In genomic region chr2:28169336-28169735, GRCm38 (mm10) we compare ENCODE assay signal across 16 mouse cellular contexts. TPM values are rescaled to one million over a fixed set of nuclear protein-coding genes. Genes with fewer than 3 reads are reported as not detected.
DNase-seq lines count a peak whose midpoint lies in the region; ATAC-seq and TF ChIP-seq lines count a peak whose summit lies in the region.
"Had no signal": no experiment of that assay in that cellular context is flagged by ENCODE, and none has a peak within 500 bp of the region (broad histone marks: within the 10 kb centered on the region; RNA-seq: fewer than 3 reads in every experiment).

No protein-coding gene starts in this region.

- no peaks in the 10 kb centered on the region for H3K36me3 ChIP-seq in hindbrain, embryonic 16.5 days (ENCODE audit: control insufficient read depth, insufficient read depth, low read length)
- H3K36me3 ChIP-seq in hindbrain, embryonic 12.5 days = no peaks in the 10 kb centered on the region
- no peaks in the 10 kb centered on the region for H3K36me3 ChIP-seq in intestine, postnatal 0 days (ENCODE audit: control insufficient read depth, insufficient read depth)
- H3K36me3 ChIP-seq: limb, embryonic 12.5 days; midbrain, embryonic 12.5 days; neural tube, embryonic 15.5 days had no signal

- no peak for TF ChIP-seq CTCF in intestine, postnatal 0 days (IDR thresholded peaks at IDR 0.05; ENCODE audit: low read depth)

- peak overlapping the region; percentile 13; the same call in 1 of the 2 replicates for H3K9ac ChIP-seq in hindbrain, embryonic 16.5 days (ENCODE audit: low read depth, low read length)
- no peak overlapping the region for H3K9ac ChIP-seq in hindbrain, embryonic 12.5 days
- H3K9ac ChIP-seq in intestine, postnatal 0 days (ENCODE audit: low read depth, low read length) = no peak overlapping the region
- H3K9ac ChIP-seq: limb, embryonic 12.5 days; midbrain, embryonic 12.5 days; neural tube, embryonic 15.5 days had no signal

- peak; percentile 61 to 77 for DNase-seq in frontal cortex, postnatal 10 days (ENCODE audit: low spot score in 2 of 2)
- DNase-seq in left cerebral cortex, adult 11 months (ENCODE audit: low spot score) = peak; percentile 78
- peak; percentile 84 to 86 for DNase-seq in right cerebral cortex, adult 2 months (ENCODE audit: low spot score in 2 of 2)
- no peak for DNase-seq in gastrocnemius, postnatal 4 days (ENCODE audit: low spot score in 2 of 2)
- DNase-seq in adrenal gland, postnatal 4 days (ENCODE audit: low spot score in 2 of 2) = no peak
- DNase-seq: heart, adult 11 months; kidney, adult 18-20 months; lung, adult 18-20 months had no signal

- no peaks in the 10 kb centered on the region for H3K27me3 ChIP-seq in hindbrain, embryonic 16.5 days (replicated peaks; ENCODE audit: control insufficient read depth, insufficient read depth, low read length)
- no peaks in the 10 kb centered on the region for H3K27me3 ChIP-seq in hindbrain, embryonic 12.5 days
- H3K27me3 ChIP-seq in intestine, postnatal 0 days (replicated peaks; ENCODE audit: control insufficient read depth, insufficient read depth, low read length) = no peaks in the 10 kb centered on the region
- H3K27me3 ChIP-seq: midbrain, embryonic 12.5 days; neural tube, embryonic 15.5 days had no signal

- H3K27ac ChIP-seq in hindbrain, embryonic 16.5 days (ENCODE audit: low read depth, low read length) = no peak overlapping the region
- no peak overlapping the region for H3K27ac ChIP-seq in hindbrain, embryonic 12.5 days
- no peak overlapping the region for H3K27ac ChIP-seq in intestine, postnatal 0 days (ENCODE audit: low read depth, low read length)
- H3K27ac ChIP-seq: limb, embryonic 12.5 days; midbrain, embryonic 12.5 days; neural tube, embryonic 15.5 days; stomach, postnatal 0 days had no signal

- H3K4me1 ChIP-seq in hindbrain, embryonic 16.5 days (ENCODE audit: control insufficient read depth, insufficient read depth, low read depth, low read length) = peaks cover 3% of the 10 kb centered on the region; the same call in 1 of the 2 replicates
- peaks cover 4% of the 10 kb centered on the region; the same call in 1 of the 2 replicates for H3K4me1 ChIP-seq in hindbrain, embryonic 12.5 days
- H3K4me1 ChIP-seq in intestine, postnatal 0 days (replicated peaks; ENCODE audit: control insufficient read depth, insufficient read depth, low read length) = no peaks in the 10 kb centered on the region
- H3K4me1 ChIP-seq: limb, embryonic 12.5 days; midbrain, embryonic 12.5 days; neural tube, embryonic 15.5 days had no signal

- no peaks in the 10 kb centered on the region for H3K9me3 ChIP-seq in hindbrain, embryonic 16.5 days (ENCODE audit: control insufficient read depth, low read length)
- no peaks in the 10 kb centered on the region for H3K9me3 ChIP-seq in hindbrain, embryonic 12.5 days (replicated peaks)
- no peaks in the 10 kb centered on the region for H3K9me3 ChIP-seq in intestine, postnatal 0 days (ENCODE audit: control insufficient read depth)
- H3K9me3 ChIP-seq: limb, embryonic 12.5 days; midbrain, embryonic 12.5 days; neural tube, embryonic 15.5 days had no signal

- WGBS in hindbrain, embryonic 16.5 days = 54% methylated on average over 12 of the region's 12 CpGs
- 69% methylated on average over 12 of the region's 12 CpGs for WGBS in hindbrain, embryonic 12.5 days
- 73% methylated on average over 12 of the region's 12 CpGs for WGBS in intestine, postnatal 0 days

- no peak overlapping the region for H3K4me3 ChIP-seq in hindbrain, embryonic 16.5 days (ENCODE audit: low read length)
- H3K4me3 ChIP-seq in hindbrain, embryonic 12.5 days = no peak overlapping the region
- no peak overlapping the region for H3K4me3 ChIP-seq in intestine, postnatal 0 days (ENCODE audit: low read depth, low read length)
- H3K4me3 ChIP-seq: erythroblast, embryonic 14.5 days; limb, embryonic 12.5 days; midbrain, embryonic 12.5 days; neural tube, embryonic 15.5 days had no signal

- no peak overlapping the region for H3K4me2 ChIP-seq in hindbrain, embryonic 16.5 days (ENCODE audit: low read length)
- no peak overlapping the region for H3K4me2 ChIP-seq in hindbrain, embryonic 12.5 days (replicated peaks)
- no peak overlapping the region for H3K4me2 ChIP-seq in intestine, postnatal 0 days (replicated peaks; ENCODE audit: low read depth)
- H3K4me2 ChIP-seq: limb, embryonic 12.5 days; midbrain, embryonic 12.5 days; neural tube, embryonic 15.5 days had no signal

- ATAC-seq in hindbrain, embryonic 16.5 days = no peak
- ATAC-seq in hindbrain, embryonic 12.5 days (ENCODE audit: low FRiP score) = no peak
- ATAC-seq in intestine, postnatal 0 days = no peak

RNA-seq across cellular contexts. Expression of gene Olfm1, which starts 23.5 kb away (rescaled TPM):
- polyA plus RNA-seq in hindbrain, embryonic 16.5 days (2015; fragmentation: Nextera tagmentation; extraction: Ambion mirVana) = 320 and 328 TPM in 2 replicates
- 189 and 191 TPM in 2 replicates for polyA plus RNA-seq in hindbrain, embryonic 12.5 days (2016; fragmentation: Nextera tagmentation; extraction: Ambion mirVana)
- total RNA-seq in gastrocnemius, postnatal 4 days (2021) = 10 to 100 TPM; 27.0 to 34.0 TPM
- total RNA-seq in adrenal gland, postnatal 4 days (2021) = 10 to 100 TPM; 39.6 to 49.0 TPM
- 13.3 and 14.8 TPM in 2 replicates for polyA plus RNA-seq in intestine, postnatal 0 days (2015; fragmentation: Nextera tagmentation; extraction: Ambion mirVana)

Comparison
In these comparisons a context has a peak if more than half of its experiments do, and no peak if none do; other contexts are left out.
1. DNase-seq: peak in frontal cortex, postnatal 10 days (2 of 2), left cerebral cortex, adult 11 months (single experiment) and right cerebral cortex, adult 2 months (2 of 2); none in gastrocnemius, postnatal 4 days (0 of 2) and adrenal gland, postnatal 4 days (0 of 2).
2. RNA of gene Olfm1, which starts 23.5 kb away (polyA plus RNA-seq): 320 to 328 TPM in hindbrain, embryonic 16.5 days and 189 to 191 TPM in hindbrain, embryonic 12.5 days; 13.3 to 14.8 TPM in intestine, postnatal 0 days; every median in the first group is over 10 times any median in the second.